Mouse (Mus musculus): ENCODE measurements around the gene Arnt.

DNA sequence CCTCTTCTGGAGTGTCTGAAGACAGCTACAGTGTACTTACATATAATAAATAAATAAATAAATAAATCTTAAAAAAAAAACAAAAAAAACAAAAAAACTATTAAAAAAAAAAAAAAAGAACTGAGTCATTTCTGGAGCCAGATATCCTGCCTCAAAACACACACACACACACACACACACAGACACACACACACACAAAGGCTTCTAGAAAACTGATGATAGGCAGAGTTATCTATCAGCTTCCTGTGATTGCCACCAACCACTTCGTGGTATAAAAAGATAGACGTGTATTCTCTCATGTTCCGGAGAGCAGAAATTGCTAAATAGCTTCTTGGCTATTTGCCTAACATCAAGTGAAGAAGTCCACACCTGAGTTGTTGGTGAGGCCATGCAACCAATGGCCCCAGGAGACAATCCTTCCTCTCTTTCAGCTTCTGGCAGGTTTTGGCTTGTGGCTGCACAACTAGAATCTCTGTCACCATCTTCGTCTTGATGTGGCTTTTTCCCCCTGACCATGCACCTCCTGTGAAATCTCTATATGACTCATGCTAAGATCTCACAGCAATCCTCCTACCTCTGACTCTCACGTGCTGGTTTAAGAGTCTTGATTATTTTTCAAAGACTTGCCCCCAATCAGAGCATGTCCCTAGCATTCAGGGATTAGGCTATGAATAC lies 48.6 kb upstream of the Arnt start:
- TF ChIP-seq CTCF (IDR thresholded peaks at IDR 0.05; ENCODE audit: insufficient read depth, low read length) (no peak), POLR2A (IDR thresholded peaks at IDR 0.05; ENCODE audit: borderline replicate concordance, extremely low read depth, low read depth, low read length) (no peak)
